Mouse (Mus musculus) v-Abl transformed pro-B cells (cell line): ENCODE results near the gene Mylk.

Experiments
- in situ Hi-C, 2 experiments: fragments of 400-800 bp; cut with MboI; formaldehyde crosslinking; loops; one replicate each; pipeline ENCODE4 v1.15.1; 2025; ENCODE audit not compliant: unreplicated experiment in 2 of 2

Mylk gene

GRCm38 (mm10) chr16:35040154-35040553 is 295.1 kb downstream of the Mylk start:
- in situ Hi-C loops, result loop anchor here in 1 of 2 experiments (10.0 kb wide), 1 partner anchor 235 kb away; no protein-coding TSS in a partner anchor

- in situ Hi-C loops, result loop anchor here in 1 of 2 experiments (10.0 kb wide), 1 partner anchor 234 kb away; no protein-coding TSS in a partner anchor
Observed at GRCm38 (mm10) chr16:35041001-35041400, 296.0 kb downstream of the Mylk start.

DNA sequence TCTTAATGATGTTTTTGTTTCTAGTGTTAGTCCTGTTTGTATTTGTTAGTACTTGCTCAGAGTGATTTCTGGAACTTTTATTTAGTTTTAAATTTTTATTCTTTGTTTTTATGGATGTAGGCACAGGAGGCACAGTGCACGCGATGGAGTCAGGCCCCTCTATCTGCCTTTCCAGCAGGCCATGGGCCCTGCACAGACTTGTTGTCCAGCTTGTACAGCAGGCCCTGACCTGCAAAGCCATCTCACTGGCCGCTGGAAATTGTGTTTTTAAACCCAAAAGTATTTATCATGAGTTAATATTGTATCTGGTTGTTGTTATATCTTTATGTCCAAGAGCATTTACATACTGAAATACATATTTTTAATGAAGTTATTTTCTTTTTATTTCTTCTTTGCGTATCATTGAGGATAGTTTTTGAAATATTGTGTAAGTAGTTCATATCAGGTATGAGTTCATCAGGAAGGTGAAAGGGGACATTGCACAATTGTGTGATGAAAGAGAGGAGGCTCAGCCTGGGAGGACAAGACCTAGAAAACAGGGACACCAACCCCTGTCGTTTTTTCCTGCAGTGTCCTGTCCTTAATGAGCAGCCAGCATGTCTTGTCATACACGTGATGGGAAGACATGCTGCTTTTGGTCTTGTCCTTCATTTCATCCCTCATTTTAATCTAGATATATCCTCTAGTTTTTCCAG is 301.2 kb downstream of the Mylk start:
- in situ Hi-C loops, result loop anchor here in 1 of 2 experiments (10.0 kb wide), 1 partner anchor 229 kb away; no protein-coding TSS in a partner anchor

- in situ Hi-C loops, result loop anchor here in 1 of 2 experiments (10.0 kb wide), 1 partner anchor 227 kb away; no protein-coding TSS in a partner anchor
Observed at GRCm38 (mm10) chr16:35047272-35047969, 302.4 kb downstream of the Mylk start.

GRCm38 (mm10) chr16:35051066-35051465 is 306.1 kb downstream of the Mylk start:
- in situ Hi-C loops, result loop anchor here in 1 of 2 experiments (10.0 kb wide), 1 partner anchor 224 kb away; no protein-coding TSS in a partner anchor
